Comparison of ENCODE assay signal across 25 mouse cellular contexts in genomic region chr12:13883317-13883716, GRCm38 (mm10).
DNase-seq lines count a peak whose midpoint lies in the region; ATAC-seq and TF ChIP-seq lines count a peak whose summit lies in the region.
"Had no signal": no experiment of that assay in that cellular context is flagged by ENCODE, and none has a peak within 500 bp of the region (broad histone marks: within the 10 kb centered on the region; RNA-seq: fewer than 3 reads in every experiment).

No protein-coding gene starts in this region.

- H3K27ac ChIP-seq in forebrain, embryonic 14.5 days (ENCODE audit: low read depth, low read length): no peak overlapping the region
- H3K27ac ChIP-seq in forebrain, embryonic 15.5 days (replicated peaks): no peak overlapping the region
- no peak overlapping the region for H3K27ac ChIP-seq in hindbrain, postnatal 0 days
- H3K27ac ChIP-seq in hindbrain, embryonic 13.5 days: no peak overlapping the region
- H3K27ac ChIP-seq: embryonic facial prominence, embryonic 13.5 days; forebrain, embryonic 10.5 days; heart, adult 2 months; heart, embryonic 10.5 days; heart, embryonic 13.5 days; hindbrain, embryonic 15.5 days; intestine, embryonic 15.5 days had no signal

- H3K36me3 ChIP-seq in forebrain, embryonic 14.5 days (ENCODE audit: control insufficient read depth, insufficient read depth, low read length): no peaks in the 10 kb centered on the region
- H3K36me3 ChIP-seq in forebrain, embryonic 15.5 days: no peaks in the 10 kb centered on the region
- no peaks in the 10 kb centered on the region for H3K36me3 ChIP-seq in hindbrain, postnatal 0 days (ENCODE audit: insufficient read depth, low read length)
- no peaks in the 10 kb centered on the region for H3K36me3 ChIP-seq in hindbrain, embryonic 13.5 days
- H3K36me3 ChIP-seq: embryonic facial prominence, embryonic 13.5 days; forebrain, embryonic 10.5 days; heart, embryonic 10.5 days; heart, embryonic 13.5 days; hindbrain, embryonic 15.5 days; intestine, embryonic 15.5 days had no signal

- 52% methylated on average over 3 of the region's 3 CpGs for WGBS in forebrain, embryonic 14.5 days
- WGBS in forebrain, embryonic 15.5 days: 41% methylated on average over 3 of the region's 3 CpGs
- WGBS in hindbrain, postnatal 0 days: 33% methylated on average over 3 of the region's 3 CpGs
- 54% methylated on average over 3 of the region's 3 CpGs for WGBS in hindbrain, embryonic 13.5 days

- no peak overlapping the region for H3K9ac ChIP-seq in forebrain, embryonic 14.5 days (ENCODE audit: low read length)
- H3K9ac ChIP-seq in forebrain, embryonic 15.5 days (replicated peaks): no peak overlapping the region
- no peak overlapping the region for H3K9ac ChIP-seq in hindbrain, postnatal 0 days (replicated peaks; ENCODE audit: low read length)
- H3K9ac ChIP-seq in hindbrain, embryonic 13.5 days: no peak overlapping the region
- H3K9ac ChIP-seq: embryonic facial prominence, embryonic 13.5 days; heart, embryonic 13.5 days; hindbrain, embryonic 15.5 days; intestine, embryonic 15.5 days had no signal

- H3K4me2 ChIP-seq in forebrain, embryonic 14.5 days (ENCODE audit: low read length): no peak overlapping the region
- H3K4me2 ChIP-seq in forebrain, embryonic 15.5 days (replicated peaks): no peak overlapping the region
- H3K4me2 ChIP-seq in hindbrain, postnatal 0 days (ENCODE audit: low read depth, low read length): no peak overlapping the region
- H3K4me2 ChIP-seq in hindbrain, embryonic 13.5 days: no peak overlapping the region
- H3K4me2 ChIP-seq: embryonic facial prominence, embryonic 13.5 days; heart, embryonic 13.5 days; hindbrain, embryonic 15.5 days; intestine, embryonic 15.5 days had no signal

- H3K9me3 ChIP-seq in forebrain, embryonic 14.5 days (replicated peaks; ENCODE audit: control insufficient read depth, low read length): no peaks in the 10 kb centered on the region
- H3K9me3 ChIP-seq in forebrain, embryonic 15.5 days: no peaks in the 10 kb centered on the region
- no peaks in the 10 kb centered on the region for H3K9me3 ChIP-seq in hindbrain, postnatal 0 days (ENCODE audit: low read length)
- H3K9me3 ChIP-seq in hindbrain, embryonic 13.5 days: no peaks in the 10 kb centered on the region
- H3K9me3 ChIP-seq: embryonic facial prominence, embryonic 13.5 days; forebrain, embryonic 10.5 days; heart, embryonic 10.5 days; heart, embryonic 13.5 days; hindbrain, embryonic 15.5 days; intestine, embryonic 15.5 days had no signal

- DNase-seq in cerebellum, postnatal 10 days: peak; percentile 16 to 18
- no peak for DNase-seq in cerebellum, adult 11 months
- DNase-seq in forebrain, embryonic 14.5 days (ENCODE audit: low spot score): peak; percentile 45
- DNase-seq in hindbrain, postnatal 0 days (ENCODE audit: low spot score): peak; percentile 4
- peak; percentile 14 for DNase-seq in retina, embryonic 14.5 days (ENCODE audit: low spot score)
- DNase-seq in retina, postnatal 1 day: no peak
- DNase-seq: adrenal gland, adult 8-10 months; adrenal gland, postnatal 25 days; cerebellum, adult 2 months; cerebellum, adult 9-11 months; gastrocnemius, postnatal 10 days; gastrocnemius, postnatal 36 days; heart, adult 2 months; heart, postnatal 14 days; heart, postnatal 4 days; kidney, adult 11 months had no signal

- no peaks in the 10 kb centered on the region for H3K27me3 ChIP-seq in forebrain, embryonic 14.5 days (replicated peaks; ENCODE audit: control insufficient read depth, insufficient read depth, low read length)
- H3K27me3 ChIP-seq in forebrain, embryonic 15.5 days: no peaks in the 10 kb centered on the region
- H3K27me3 ChIP-seq in hindbrain, postnatal 0 days (ENCODE audit: insufficient read depth, low read length): no peaks in the 10 kb centered on the region
- H3K27me3 ChIP-seq in hindbrain, embryonic 13.5 days: no peaks in the 10 kb centered on the region
- H3K27me3 ChIP-seq: embryonic facial prominence, embryonic 13.5 days; heart, embryonic 13.5 days; hindbrain, embryonic 15.5 days; intestine, embryonic 15.5 days had no signal

- TF ChIP-seq CTCF in hindbrain, postnatal 0 days (IDR thresholded peaks at IDR 0.05; ENCODE audit: low read depth): no peak

- no peak for ATAC-seq in forebrain, embryonic 14.5 days
- no peak for ATAC-seq in forebrain, embryonic 15.5 days (replicated peaks)
- ATAC-seq in hindbrain, postnatal 0 days: no peak
- no peak for ATAC-seq in hindbrain, embryonic 13.5 days (ENCODE audit: low FRiP score)
- ATAC-seq: activated CD4-positive, CD25-positive, alpha-beta regulatory T cell, adult 4 months; intestine, embryonic 15.5 days had no signal

- H3K4me3 ChIP-seq in forebrain, embryonic 14.5 days (ENCODE audit: low read depth, low read length): no peak overlapping the region
- no peak overlapping the region for H3K4me3 ChIP-seq in forebrain, embryonic 15.5 days
- H3K4me3 ChIP-seq in hindbrain, postnatal 0 days (ENCODE audit: low read length): no peak overlapping the region
- H3K4me3 ChIP-seq in hindbrain, embryonic 13.5 days: no peak overlapping the region
- H3K4me3 ChIP-seq: embryonic facial prominence, embryonic 13.5 days; forebrain, embryonic 10.5 days; heart, adult 2 months; heart, embryonic 10.5 days; heart, embryonic 13.5 days; hindbrain, embryonic 15.5 days; intestine, embryonic 15.5 days had no signal

- H3K4me1 ChIP-seq in forebrain, embryonic 14.5 days (ENCODE audit: control insufficient read depth, insufficient read depth, low read length): no peaks in the 10 kb centered on the region
- no peaks in the 10 kb centered on the region for H3K4me1 ChIP-seq in forebrain, embryonic 15.5 days
- H3K4me1 ChIP-seq in hindbrain, postnatal 0 days (ENCODE audit: insufficient read depth, low read length): no peaks in the 10 kb centered on the region
- H3K4me1 ChIP-seq in hindbrain, embryonic 13.5 days (replicated peaks): no peaks in the 10 kb centered on the region
- H3K4me1 ChIP-seq: embryonic facial prominence, embryonic 13.5 days; forebrain, embryonic 10.5 days; heart, embryonic 10.5 days; heart, embryonic 13.5 days; hindbrain, embryonic 15.5 days; intestine, embryonic 15.5 days had no signal

Comparison
In these comparisons a context has a peak if more than half of its experiments do, and no peak if none do; other contexts are left out.
1. DNase-seq: peak in cerebellum, postnatal 10 days (2 of 2), forebrain, embryonic 14.5 days (single experiment), hindbrain, postnatal 0 days (single experiment) and retina, embryonic 14.5 days (single experiment); none in cerebellum, adult 11 months (single experiment) and retina, postnatal 1 day (single experiment).